Mouse (Mus musculus) midbrain, postnatal 0 days (tissue): ENCODE results near the gene Ifi205. TPM values are rescaled to one million over a fixed set of nuclear protein-coding genes. Genes with fewer than 3 reads are reported as not detected.
"Not testable (repeated sequence)": the region's sequence is repeated elsewhere in the genome, so short reads cannot be mapped to it uniquely, and the experiment has no call there.

Experiments used
- ATAC-seq: fragments of 200-750 bp; cut with Nextera tagmentation; 2 replicates; pipeline ENCODE4 v1.8.0; 2017; ENCODE audit warnings: moderate number of reproducible peaks, mild to moderate bottlenecking, moderate TSS enrichment, moderate library complexity; ENCODE audit not compliant: low FRiP score
- DNase-seq: peaks from one replicate; pipeline ENCODE4 v3.0.0-alpha.2; 2015; ENCODE audit warnings: low spot score
- H3K27ac ChIP-seq: fragments of 300-500 bp; sonication (generic); 2 replicates; pipeline ENCODE4 v1.5.1; 2014; ENCODE audit warnings: low read depth, mild to moderate bottlenecking, low read length, mixed read lengths
- H3K27me3 ChIP-seq: fragments of 300-500 bp; sonication (generic); 2 replicates; pipeline ENCODE4 v1.6.1; 2014; ENCODE audit warnings: low read length, control low read depth, mixed read lengths; ENCODE audit not compliant: insufficient read depth
- H3K36me3 ChIP-seq: fragments of 300-500 bp; sonication (generic); 2 replicates; pipeline ENCODE4 v1.6.1; 2014; ENCODE audit warnings: low read length, control low read depth, mixed read lengths; ENCODE audit not compliant: insufficient read depth
- H3K4me1 ChIP-seq: fragments of 300-500 bp; sonication (generic); 2 replicates; pipeline ENCODE4 v1.6.1; 2014; ENCODE audit warnings: mild to moderate bottlenecking, control low read depth, antibody characterized with exemption, low read length, mixed read lengths; ENCODE audit not compliant: insufficient read depth
- H3K4me2 ChIP-seq: fragments of 300-500 bp; sonication (generic); 2 replicates; pipeline ENCODE4 v1.6.1; 2014; ENCODE audit warnings: low read depth, mild to moderate bottlenecking, low read length, mixed read lengths; ENCODE audit not compliant: poor library complexity, severe bottlenecking
- H3K4me3 ChIP-seq: fragments of 300-500 bp; sonication (generic); 2 replicates; pipeline ENCODE4 v1.5.1; 2014; ENCODE audit warnings: low read depth, mild to moderate bottlenecking, low read length, moderate library complexity
- H3K9ac ChIP-seq: fragments of 300-500 bp; sonication (generic); replicated peaks from 2 replicates; pipeline ENCODE4 v1.6.1; 2014; ENCODE audit warnings: mild to moderate bottlenecking, low read length, moderate library complexity, mixed read lengths; ENCODE audit not compliant: poor library complexity, severe bottlenecking
- H3K9me3 ChIP-seq: fragments of 300-500 bp; sonication (generic); 2 replicates; pipeline ENCODE4 v1.6.1; 2016; ENCODE audit warnings: low read length, control low read depth
- CTCF ChIP-seq: IDR thresholded peaks from 2 replicates; pipeline ENCODE4 v1.5.1; 2016; ENCODE audit warnings: antibody characterized with exemption, mild to moderate bottlenecking
- WGBS: fragments of 180-500 bp; shearing (Covaris S2); extraction: QIAGEN DNeasy Blood & Tissue Kit; methylation state at CpG from one replicate; pipeline ENCODE4 v1.1.7; 2014; 5-methylcytosine and 5-hydroxymethylcytosine counted together
- polyA plus RNA-seq: library from polyadenylated mRNA; unstranded; fragments of >200 nt; fragmentation: Nextera tagmentation; extraction: Ambion mirVana; gene quantifications from 2 replicates; pipeline ENCODE4 v1.2.1, GENCODE M21; 2015
- total RNA-seq: library from RNA; depleted of rRNA; stranded (reverse); fragments of >200 nt; gene quantifications from 2 replicates; pipeline ENCODE4 v1.2.3, GENCODE M21; 2014

The Ifi205 gene
- total and polyA plus RNA-seq, 2 experiments from 2014 or later: 0.11 TPM; not detected in 1

DNA sequence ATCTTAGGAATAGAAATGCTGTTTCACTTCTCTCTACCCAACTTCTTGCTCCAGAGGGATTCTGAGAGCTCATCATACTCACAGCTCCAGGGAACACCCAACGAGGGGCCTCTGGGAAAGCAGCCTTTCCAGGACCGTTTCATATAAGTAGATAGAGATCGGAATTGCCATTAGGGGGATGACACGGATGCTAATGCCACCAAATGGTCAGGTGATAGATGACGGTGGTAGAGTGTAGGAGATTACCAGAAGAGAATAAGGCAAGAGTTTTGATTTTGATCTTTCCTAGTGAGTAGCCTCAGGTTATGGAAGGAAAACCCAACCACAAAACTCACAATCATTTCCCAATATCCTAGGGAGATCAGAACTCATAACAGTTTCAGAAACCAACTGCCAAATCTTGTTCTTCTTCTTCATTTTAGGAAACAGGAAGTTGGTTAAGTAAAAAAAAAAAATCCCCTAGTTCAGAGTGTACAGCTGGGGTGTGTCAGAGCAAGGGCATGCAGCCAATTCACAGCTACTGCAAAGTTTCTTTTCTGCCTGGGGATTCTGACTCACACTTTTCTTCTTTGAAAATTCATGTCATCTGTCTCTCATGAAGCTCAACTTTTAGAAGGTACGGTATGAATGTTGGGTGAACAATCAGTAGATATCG lies 9.0 kb upstream of the Ifi205 start, which contains the start of gene Olfr433:
Gene Olfr433 (plus strand): TSS at position 183 of the 655 bp plus-strand sequence.
- ATAC-seq: no peak
- Histone ChIP-seq H3K4me2 (no peak within 1 kb of the TSS), H3K9me3 (no peaks in the 10 kb centered on the region), H3K36me3 (no peaks in the 10 kb centered on the region), H3K4me3 (no peak within 1 kb of the TSS), H3K4me1 (no peaks in the 10 kb centered on the region), H3K9ac (no peak within 1 kb of the TSS), H3K27me3 (no peaks in the 10 kb centered on the region), H3K27ac (no peak within 1 kb of the TSS)
- 88% methylated on average over 7 of the region's 7 CpGs for WGBS
- no peak for DNase-seq
- no peak for TF ChIP-seq CTCF

DNA sequence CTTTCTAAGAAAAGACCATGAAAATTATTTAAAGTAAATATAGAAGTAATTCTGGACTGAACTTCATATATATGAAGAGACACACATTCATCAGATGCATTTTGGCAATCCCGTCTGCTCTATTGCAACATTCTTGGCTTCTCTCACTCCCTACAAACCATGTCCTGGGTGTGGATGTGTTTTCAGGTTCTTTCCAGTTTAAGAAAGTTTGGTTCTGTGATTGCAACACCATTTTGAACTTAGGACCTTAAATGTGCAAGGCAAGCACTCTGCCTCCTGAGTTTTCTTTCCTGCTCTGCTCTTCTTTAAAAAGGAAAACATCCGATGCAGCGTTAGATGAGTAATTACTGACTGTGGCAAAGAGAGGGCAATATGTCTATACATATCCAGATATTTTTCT lies 6.9 kb upstream of the Ifi205 start:
- Histone ChIP-seq H3K4me2 (no peak overlapping the region), H3K4me3 (no peak overlapping the region), H3K27ac (no peak overlapping the region), H3K4me1 (no peaks in the 10 kb centered on the region), H3K36me3 (no peaks in the 10 kb centered on the region), H3K9me3 (no peaks in the 10 kb centered on the region), H3K27me3 (no peaks in the 10 kb centered on the region), H3K9ac (no peak overlapping the region)
- DNase-seq: no peak
- no peak for ATAC-seq
- no peak for TF ChIP-seq CTCF
- WGBS: 89% methylated on average over 3 of the region's 3 CpGs

DNA sequence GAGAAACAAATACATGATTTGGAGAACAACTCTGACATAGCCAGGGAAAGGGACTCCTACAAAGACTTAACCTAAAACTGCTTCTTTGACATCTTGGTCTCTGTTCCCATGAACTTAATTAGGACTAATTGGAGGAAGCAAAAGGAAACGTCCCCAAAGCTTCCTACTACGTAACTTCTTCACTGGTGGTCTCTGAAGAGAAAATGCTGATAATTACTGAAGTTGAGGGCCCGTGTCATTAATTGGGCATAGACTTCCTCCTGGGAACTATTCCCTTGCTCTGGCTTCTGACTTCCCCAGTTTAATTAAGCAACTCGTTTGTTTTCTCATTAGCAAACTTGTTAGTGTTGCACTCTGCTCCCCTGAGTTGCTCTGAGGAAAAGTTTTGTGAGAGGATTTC lies 4.2 kb upstream of the Ifi205 start:
- Histone ChIP-seq H3K27me3 (no peaks in the 10 kb centered on the region), H3K9ac (no peak overlapping the region), H3K4me3 (no peak overlapping the region), H3K36me3 (no peaks in the 10 kb centered on the region), H3K27ac (no peak overlapping the region), H3K4me1 (no peaks in the 10 kb centered on the region), H3K4me2 (no peak overlapping the region), H3K9me3 (no peaks in the 10 kb centered on the region)
- ATAC-seq (no peak), DNase-seq (peak; percentile 21)
- 71% methylated on average over 4 of the region's 4 CpGs for WGBS
- no peak for TF ChIP-seq CTCF

DNA sequence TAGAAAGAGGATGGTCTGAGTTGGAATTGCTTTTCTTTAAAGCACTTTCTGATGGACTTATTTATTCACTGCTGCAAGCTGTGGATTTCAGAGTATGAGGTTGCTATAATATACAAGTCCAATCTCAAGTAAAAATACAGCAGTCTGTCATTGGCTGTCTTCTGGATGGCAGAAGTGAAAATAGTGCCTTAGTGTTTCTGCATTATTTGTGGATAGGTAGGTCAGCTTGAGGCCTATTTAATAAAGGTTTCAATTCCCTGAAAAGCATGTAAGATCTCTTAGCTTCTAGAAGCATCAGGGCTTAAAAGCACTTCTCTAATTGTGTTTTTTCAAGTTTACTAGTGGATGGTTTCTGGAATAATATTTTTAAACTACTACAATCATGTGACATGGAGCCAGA lies 24.6 kb downstream of the Ifi205 start:
- not testable (repeated sequence) for H3K4me1 ChIP-seq, H3K4me2 ChIP-seq, DNase-seq, H3K36me3 ChIP-seq, H3K9me3 ChIP-seq, H3K27ac ChIP-seq, ATAC-seq, H3K27me3 ChIP-seq, H3K4me3 ChIP-seq, H3K9ac ChIP-seq

DNA sequence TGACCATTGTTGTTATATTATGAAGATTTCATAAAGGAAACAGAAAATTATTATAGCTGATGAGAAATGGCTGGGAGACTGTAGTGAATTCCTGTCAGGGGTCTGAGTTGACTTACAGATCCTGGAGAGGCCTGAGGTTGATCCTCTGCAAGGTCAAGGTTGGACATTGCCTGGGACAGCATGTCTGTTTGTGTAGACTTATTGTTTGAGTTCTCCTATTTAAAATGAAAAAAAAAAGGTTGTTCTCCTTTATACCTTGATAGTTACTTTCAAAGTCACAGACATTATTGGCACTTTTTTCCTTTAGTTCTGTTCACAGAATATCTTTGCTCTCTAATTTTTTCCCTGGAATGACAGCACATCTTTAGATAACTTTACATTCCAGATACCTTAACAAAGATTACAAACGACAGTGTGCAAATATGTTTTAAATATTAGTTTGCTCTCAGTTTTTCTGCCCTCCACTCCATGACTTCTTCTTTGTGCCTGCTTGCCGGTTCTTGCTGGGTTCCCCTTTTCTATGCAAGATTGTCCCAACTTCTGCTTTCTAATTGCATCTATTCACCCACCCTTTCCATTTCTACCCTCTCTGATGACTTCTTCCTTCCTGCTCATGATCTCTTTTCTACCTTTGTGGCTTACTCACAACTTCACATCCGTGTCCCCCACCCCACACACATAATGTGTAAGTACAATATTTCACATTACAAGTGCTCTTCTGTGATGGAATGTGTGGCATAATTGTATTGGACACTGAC lies 27.1 kb downstream of the Ifi205 start:
- not testable (repeated sequence) for H3K9ac ChIP-seq, DNase-seq, H3K4me3 ChIP-seq, H3K27ac ChIP-seq, H3K9me3 ChIP-seq, H3K4me2 ChIP-seq, ATAC-seq, H3K4me1 ChIP-seq, H3K36me3 ChIP-seq, H3K27me3 ChIP-seq
- WGBS: 86% methylated on average over 1 of the region's 3 CpGs

DNA sequence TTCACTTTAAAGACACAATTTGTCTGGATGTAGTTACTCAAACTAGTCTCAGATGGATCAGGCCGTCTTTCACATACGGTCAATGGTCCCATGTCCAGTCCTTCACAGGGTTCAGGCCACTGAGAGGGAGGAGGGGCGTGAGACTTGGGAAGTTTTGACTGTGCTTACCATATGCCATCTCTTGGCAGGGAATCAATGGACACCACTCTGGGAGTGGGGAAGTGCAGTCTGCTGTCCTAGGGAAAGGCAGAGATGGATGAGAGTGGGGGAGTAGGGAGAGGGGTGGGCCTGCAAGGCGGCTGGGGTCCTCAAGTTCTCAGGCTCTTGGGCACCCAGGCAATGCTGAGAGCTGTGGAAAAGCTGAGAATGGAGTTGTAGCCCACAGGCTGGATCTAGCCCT lies 36.6 kb downstream of the Ifi205 start:
- DNase-seq: peak; percentile 17
- Histone ChIP-seq H3K36me3 (no peaks in the 10 kb centered on the region), H3K27ac (no peak overlapping the region), H3K9ac (no peak overlapping the region), H3K4me3 (no peak overlapping the region), H3K9me3 (no peaks in the 10 kb centered on the region), H3K27me3 (no peaks in the 10 kb centered on the region), H3K4me1 (no peaks in the 10 kb centered on the region), H3K4me2 (no peak overlapping the region)
- TF ChIP-seq CTCF: no peak
- WGBS: 90% methylated on average over 4 of the region's 4 CpGs
- peak; percentile 41; the same call in 1 of the 2 replicates for ATAC-seq

DNA sequence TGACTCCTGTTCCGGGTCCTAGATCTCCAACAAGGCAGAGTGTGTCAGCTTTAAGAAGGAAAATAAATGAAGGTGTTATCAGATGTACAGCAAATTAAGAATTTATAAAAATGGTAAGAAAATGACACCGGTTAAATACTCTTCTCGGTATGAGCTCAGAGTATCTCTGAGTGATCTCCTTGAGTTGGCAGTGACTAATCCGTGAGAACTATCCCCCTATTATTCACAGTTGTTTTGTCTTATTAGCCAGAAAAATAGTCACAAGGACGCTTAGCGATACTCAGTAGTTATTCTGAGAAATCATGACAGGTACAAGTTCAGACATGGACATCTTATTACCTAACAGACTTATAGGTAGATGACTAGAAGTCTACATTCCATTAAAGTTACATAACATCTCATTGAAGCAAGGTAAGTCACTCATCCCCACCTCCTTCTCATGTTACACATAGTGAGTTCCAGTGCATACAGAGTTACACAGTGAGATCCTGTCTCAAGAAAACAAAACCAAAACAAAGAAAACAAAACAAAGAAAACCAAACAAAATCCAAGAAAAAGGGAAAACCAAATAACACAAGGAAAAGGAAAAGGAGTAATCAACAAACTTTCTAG lies 48.8 kb downstream of the Ifi205 start, which contains the start of gene Ifi202b:
Gene Ifi202b (minus strand): TSS at position 51 of the 612 bp plus-strand sequence.
- not testable (repeated sequence) for H3K4me3 ChIP-seq, H3K27me3 ChIP-seq, H3K9ac ChIP-seq, H3K4me2 ChIP-seq, DNase-seq, H3K27ac ChIP-seq, H3K4me1 ChIP-seq, H3K9me3 ChIP-seq, H3K36me3 ChIP-seq, ATAC-seq
- 84% methylated on average over 6 of the region's 6 CpGs for WGBS

DNA sequence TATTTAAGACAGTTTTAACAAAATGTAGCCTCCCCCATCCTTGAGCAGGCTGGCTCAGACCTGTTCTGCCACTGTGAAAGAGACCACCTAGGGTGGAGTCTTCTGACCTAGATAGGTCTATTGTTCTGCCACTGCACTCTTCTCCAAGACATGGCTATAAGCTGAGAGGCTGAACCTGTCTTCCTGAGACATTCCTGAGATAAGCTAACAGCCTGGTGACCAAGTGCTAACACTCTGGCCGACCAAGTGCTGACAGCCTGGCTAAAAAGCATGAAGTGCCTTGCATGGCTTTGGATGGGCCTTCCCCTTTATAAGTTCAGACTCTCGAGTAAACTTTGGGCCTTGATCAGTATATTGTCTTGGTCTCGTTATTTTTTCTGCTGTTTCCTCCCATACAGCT lies 50.6 kb downstream of the Ifi205 start:
- ATAC-seq, H3K27ac ChIP-seq, H3K36me3 ChIP-seq, H3K4me2 ChIP-seq, DNase-seq, H3K9ac ChIP-seq, H3K9me3 ChIP-seq, H3K4me3 ChIP-seq, H3K4me1 ChIP-seq, H3K27me3 ChIP-seq: not testable (repeated sequence)
- WGBS: 60% methylated on average over 3 of the region's 3 CpGs
